Mouse (Mus musculus) liver, adult 2 months (tissue): ENCODE measurements around the gene D6Wsu163e.

Experiments used
- CTCF ChIP-seq: fragments of 200-500 bp; IDR thresholded peaks from 2 replicates; pipeline ENCODE4 v1.5.1; 2011; ENCODE audit warnings: low read depth, low read length, control low read depth
- POLR2A ChIP-seq: fragments of 200-500 bp; IDR thresholded peaks from 2 replicates; pipeline ENCODE4 v1.6.1; 2011; ENCODE audit warnings: low read length, control low read depth; ENCODE audit not compliant: insufficient read depth; ENCODE audit errors: extremely low read depth

DNA sequence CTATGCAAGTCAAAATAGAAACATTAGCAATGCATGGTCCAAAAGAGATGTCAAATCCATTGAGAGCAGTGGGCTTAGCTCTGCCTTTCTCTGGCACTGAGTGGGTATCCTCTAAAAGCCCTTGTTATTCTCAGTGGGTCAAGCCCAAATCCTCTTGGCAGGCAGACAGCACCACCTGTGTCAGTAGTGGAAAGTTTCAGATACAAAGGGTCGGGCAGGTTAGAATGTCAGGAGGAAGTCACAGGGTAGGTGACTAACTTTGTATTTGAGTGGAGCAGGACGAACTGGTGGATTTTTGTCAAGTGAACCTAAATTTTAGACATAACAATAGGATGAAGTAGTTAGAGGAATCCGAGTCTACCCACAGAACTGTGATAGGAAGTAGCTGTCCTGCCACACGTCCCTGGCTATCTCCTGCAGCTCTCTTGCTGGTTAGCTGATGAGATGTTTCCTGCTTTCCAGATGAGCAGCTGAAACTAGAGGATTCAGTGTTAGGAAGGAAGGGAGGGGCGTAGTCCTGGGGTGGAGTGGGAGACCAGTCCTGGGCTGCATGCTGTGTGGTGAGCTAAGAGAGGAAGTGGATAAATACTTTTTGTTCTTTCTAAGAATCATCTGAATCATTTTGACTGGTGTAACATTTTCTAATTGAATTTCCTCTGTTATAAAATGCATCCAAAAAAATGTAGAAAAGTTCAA is 41.9 kb downstream of the D6Wsu163e start:
- TF ChIP-seq CTCF: no peak
- TF ChIP-seq POLR2A: no peak
